Mouse (Mus musculus): ENCODE results near the gene Dgki.

DNA sequence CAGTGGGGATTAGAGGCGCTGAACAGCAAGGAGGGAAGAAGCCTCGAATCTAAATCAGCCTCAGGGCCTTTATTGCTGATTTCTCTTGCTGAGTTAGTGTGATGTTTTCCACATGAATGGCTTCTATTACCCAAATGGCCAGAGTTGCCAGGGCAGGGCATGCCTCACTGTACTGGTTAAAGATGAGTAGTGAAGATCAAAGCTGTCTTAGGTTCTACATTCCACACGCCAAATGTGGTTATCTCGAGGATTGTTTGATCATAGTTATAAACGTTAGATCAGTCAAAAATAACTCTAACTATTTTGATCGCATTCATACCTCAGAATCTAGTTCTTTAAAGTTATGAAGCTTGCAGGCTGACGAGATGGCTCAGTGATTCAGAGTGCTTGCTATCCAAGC lies 59.8 kb downstream of the Dgki start:
- TF ChIP-seq CEBPB (IDR thresholded peaks at IDR 0.05; ENCODE audit: low read depth) (no peak), CTCF (IDR thresholded peaks at IDR 0.05; ENCODE audit: control insufficient read depth, insufficient read depth, insufficient read length) (no peak), MAX (IDR thresholded peaks at IDR 0.05) (no peak), USF1 (IDR thresholded peaks at IDR 0.05; ENCODE audit: low read depth) (no peak), MYOG (IDR thresholded peaks at IDR 0.05; ENCODE audit: control insufficient read depth, extremely low read depth, insufficient read length) (no peak), MYOD1 (IDR thresholded peaks at IDR 0.05; ENCODE audit: control insufficient read depth, insufficient read length, low read depth) (no peak)
